Mouse (Mus musculus) c-Kit-positive CD71-positive TER-119-positive erythroid progenitor cells, embryonic 14.5 days (primary cell): Measurements from ENCODE around the gene Herpud1.
"Not testable (repeated sequence)": the region's sequence is repeated elsewhere in the genome, so short reads cannot be mapped to it uniquely, and the experiment has no call there.

ENCODE experiments used
- DNase-seq: peaks from one replicate; pipeline ENCODE4 v3.0.0-alpha.2; 2013; ENCODE audit warnings: low spot score

Herpud1 gene

GRCm38 (mm10) chr8:94375551-94375991 lies 10.7 kb upstream of the Herpud1 start:
- peak; percentile 33 for DNase-seq

DNA sequence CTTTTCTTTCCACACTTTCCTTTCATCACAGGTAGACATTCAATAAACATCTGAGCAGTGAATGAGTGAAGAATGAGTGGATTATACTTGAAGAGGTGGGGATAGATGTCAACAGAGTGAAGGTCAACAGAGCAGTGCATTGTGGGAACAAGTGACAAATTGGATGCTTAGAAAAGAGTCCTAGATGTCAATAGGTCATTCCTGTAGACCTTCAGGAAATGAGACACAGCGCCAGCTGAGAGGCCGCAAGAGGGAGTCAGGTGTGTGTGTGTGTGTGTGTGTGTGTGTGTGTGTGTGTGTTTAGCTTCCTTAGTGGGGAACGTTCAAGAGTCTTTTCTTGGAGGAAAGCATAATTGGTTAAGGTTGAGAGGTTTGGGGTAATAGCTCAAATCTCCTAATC lies 10.1 kb upstream of the Herpud1 start:
- DNase-seq: no peak

GRCm38 (mm10) chr8:94376580-94376979 lies 9.7 kb upstream of the Herpud1 start:
- no peak for DNase-seq

DNA sequence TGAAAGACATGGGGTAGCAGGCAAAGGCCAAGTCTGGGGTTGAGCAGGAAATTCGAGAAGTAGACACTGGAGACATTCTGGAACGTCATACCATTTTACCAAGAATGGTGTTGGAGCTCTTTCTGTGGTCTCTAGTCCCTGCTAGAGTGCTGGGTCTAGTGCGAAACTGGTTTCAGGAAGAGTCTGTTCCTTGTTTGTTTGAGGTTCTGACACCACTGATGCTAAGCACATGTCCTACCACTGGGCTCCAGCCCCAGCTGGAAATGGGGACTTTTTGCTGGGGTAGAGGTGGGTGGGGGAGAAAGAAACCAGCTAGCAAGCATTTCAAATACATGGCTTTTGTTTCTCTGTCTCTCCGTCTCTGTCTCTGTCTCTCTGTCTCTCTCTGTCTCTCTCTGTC lies 9.2 kb upstream of the Herpud1 start:
- DNase-seq: no peak

DNA sequence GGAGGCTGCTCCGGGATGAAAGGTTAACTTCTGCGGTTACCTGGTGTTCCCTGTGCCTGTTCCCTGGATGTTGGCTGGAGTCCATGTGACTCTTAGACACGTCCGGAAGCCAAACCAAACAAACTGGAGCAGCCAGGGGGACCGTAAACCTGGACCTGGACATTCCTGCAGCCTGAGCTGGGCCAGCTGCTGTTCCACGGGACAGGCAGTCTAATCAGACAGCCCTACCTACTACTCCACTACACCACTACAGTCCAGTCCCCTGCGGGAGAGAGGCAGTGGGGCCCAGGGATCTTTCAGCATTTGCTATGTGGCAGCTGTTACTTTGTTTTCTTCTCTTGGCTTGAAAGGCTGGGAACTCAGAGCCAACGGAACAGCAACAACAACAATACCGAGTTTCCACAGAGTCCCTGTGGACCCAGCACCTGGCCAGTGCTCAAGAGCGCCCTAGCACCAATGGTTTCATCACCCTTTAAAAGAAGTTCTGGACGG lies 8.5 kb upstream of the Herpud1 start:
- DNase-seq: no peak

GRCm38 (mm10) chr8:94378763-94379415 lies 7.3 kb upstream of the Herpud1 start:
- no peak for DNase-seq

GRCm38 (mm10) chr8:94379686-94380085 lies 6.6 kb upstream of the Herpud1 start:
- no peak for DNase-seq

DNA sequence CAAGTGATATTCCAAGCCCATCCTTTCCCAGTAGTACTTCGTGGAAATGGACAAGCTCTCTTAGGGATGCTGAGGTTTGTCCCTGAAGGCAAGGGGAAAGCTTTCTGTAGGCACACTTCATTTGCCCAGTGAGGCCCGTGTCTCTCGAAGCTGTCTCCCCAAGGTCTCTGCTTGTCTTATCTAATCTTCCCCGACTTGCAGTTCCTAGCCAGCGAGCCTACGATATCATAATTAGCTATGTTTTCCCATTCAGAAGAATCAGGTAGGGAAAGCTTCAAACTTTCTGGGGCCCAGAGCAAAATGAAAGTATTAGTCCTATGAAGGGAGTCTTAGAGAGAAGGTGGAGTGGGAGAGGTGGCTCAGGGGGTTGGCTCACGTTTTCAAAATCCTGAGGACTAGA lies 2.1 kb upstream of the Herpud1 start:
- peak; percentile 31 for DNase-seq

DNA sequence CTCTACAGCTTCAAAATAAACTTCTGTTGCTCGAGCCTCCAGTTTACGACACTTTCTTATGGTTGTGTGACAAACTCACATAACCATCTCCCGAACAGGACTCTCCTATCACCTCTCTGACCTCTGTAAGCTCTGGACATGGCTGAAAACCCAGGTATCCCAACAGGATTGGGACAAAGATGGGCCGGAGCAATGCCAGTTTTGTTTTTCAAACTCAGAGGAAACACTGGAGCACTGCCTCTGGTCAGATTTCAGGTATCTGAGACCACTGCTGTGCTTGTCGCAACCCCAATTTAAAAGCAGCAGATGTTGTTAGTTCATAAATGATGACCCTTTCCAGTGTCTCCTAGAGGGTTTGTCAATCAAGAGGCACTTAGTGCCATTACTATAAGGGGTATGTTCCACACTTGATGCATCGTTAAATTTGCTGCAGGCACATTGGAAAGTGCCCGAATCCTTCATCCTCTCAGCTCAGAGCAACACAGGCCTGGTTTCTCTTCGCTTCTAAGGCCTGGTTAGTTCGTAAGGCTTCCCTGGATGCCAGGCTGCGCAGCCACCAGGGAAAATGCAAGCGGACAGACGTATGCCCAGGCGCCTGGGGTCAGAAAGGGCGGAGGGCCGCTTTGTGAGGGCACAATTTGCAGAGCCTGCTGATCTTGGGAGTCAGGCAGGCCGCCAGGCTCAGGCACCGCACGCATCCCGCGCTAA lies 578 bp upstream of the Herpud1 start:
- DNase-seq: no peak

DNA sequence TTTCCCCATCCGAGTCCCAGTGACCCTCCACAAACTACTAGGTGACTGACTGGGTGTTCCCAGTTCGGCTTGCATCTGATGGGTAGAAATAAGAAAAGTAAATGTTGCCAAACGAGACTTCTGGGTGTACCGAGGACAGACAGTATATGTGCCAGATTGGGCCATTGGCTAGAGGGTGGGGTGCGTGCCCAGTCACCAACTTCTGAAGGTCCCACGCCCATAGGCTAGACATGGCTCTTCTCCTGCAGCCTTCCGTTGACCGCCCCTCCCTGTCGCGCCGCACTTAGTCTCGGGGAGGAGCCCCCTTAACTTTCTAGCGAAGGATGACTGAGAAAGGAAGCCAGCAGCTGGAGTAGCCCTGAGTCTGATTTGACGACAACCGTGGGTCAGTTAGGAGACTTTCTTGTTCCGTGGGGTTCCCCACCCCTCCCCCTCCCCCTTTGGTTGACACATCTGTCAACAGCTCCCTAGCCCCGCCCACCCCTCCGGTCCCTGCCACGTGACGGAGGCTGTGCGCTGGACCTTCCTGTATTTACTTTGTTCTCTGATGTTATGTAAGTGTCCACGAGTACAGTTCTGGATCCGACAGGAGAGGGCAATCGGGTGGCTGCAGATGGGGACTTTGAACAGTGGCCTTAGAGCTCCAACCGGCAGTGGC lies 918 bp downstream of the Herpud1 start:
- DNase-seq: peak; percentile 76

DNA sequence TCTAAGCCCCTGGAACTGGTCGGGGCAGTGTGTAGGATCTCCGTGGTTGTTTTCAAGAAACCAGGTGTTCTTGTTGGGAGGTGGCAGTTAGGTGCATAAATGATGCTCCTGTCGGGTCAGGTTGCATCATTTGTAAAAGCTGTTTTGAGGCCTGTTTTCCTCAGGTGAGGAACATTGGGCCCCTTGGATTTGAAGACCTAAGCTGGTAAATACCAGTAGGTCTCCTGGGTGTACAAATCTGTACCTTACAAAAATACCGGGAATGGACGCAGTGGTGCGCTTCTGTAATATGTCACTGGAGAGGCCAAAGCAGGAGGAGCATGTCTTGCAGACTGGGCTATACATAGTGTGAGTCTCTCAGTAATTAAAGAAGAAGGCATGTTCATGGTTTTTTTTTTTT lies 1.5 kb downstream of the Herpud1 start:
- no peak for DNase-seq

DNA sequence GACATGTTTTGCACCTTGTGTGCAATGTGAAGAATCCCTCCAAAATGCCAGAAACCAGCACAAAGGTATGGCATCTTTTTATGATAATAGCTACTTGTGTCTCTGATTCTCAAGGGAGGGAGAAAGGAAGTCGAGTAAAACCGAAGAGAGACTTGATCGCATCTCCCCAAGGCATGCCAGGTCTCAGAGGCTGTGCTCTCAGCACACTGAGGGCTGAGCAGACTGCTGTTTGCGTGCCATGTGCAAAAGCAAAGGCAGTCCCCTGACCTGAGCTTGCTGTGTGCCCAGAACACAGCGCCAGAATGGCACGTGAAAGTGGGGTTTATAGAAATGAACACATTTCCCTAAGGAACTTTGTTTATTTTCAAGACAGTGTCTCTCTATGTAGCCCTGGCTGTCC lies 3.3 kb downstream of the Herpud1 start:
- no peak for DNase-seq

- no peak for DNase-seq
Observed at GRCm38 (mm10) chr8:94390429-94390828, 4.2 kb downstream of the Herpud1 start.

DNA sequence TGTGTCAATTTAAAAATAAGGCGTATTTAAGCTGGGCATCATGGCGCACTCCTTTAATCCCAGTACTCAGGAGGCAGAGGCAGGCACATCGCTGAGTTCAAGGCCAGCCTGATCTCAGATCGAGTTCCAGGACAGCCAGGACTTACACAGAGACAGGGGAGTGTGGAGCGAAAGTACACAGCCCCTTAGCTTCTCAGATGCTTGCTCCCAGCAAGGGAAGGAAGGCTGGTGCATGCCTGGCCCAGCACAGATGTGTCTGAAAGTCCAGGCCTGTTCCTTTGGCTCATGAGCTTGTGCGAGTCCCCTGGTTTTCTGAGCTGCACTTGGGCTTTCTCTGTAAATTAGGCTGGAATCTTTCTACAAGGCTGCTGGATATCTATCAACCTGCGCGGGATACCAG lies 4.7 kb downstream of the Herpud1 start:
- no peak for DNase-seq

DNA sequence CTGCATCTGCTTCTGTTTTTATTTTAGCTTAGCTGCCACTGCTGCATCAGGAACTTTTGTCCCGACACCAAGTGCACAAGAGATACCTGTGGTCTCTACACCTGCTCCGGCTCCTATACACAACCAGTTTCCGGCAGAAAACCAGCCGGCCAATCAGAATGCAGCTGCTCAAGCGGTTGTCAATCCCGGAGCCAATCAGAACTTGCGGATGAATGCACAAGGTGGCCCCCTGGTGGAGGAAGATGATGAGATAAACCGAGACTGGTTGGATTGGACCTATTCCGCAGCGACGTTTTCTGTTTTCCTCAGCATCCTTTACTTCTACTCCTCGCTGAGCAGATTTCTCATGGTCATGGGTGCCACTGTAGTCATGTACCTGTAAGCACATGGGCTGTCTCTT lies 5.9 kb downstream of the Herpud1 start:
- no peak for DNase-seq

DNA sequence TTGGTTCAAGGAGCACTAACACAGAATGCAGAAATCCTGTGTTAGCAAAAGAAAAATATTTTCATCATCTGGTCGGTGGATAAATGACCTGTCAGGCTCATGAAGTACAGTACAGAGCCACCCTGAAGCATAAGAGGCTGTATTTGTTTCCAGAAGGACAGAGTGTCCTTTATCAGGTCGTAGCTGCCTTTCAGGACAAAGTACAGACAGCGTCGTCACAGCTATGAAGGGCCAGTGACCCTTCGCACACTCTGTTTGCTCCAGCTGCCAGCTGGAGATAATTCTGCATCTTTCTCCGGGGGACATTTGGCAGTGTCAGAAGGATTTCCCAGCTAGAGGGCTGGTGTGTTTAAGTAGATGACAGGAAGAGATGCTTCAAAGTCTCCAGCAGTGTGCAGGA lies 6.4 kb downstream of the Herpud1 start:
- no peak for DNase-seq

- no peak for DNase-seq
Observed at GRCm38 (mm10) chr8:94395851-94396540, 9.8 kb downstream of the Herpud1 start.

DNA sequence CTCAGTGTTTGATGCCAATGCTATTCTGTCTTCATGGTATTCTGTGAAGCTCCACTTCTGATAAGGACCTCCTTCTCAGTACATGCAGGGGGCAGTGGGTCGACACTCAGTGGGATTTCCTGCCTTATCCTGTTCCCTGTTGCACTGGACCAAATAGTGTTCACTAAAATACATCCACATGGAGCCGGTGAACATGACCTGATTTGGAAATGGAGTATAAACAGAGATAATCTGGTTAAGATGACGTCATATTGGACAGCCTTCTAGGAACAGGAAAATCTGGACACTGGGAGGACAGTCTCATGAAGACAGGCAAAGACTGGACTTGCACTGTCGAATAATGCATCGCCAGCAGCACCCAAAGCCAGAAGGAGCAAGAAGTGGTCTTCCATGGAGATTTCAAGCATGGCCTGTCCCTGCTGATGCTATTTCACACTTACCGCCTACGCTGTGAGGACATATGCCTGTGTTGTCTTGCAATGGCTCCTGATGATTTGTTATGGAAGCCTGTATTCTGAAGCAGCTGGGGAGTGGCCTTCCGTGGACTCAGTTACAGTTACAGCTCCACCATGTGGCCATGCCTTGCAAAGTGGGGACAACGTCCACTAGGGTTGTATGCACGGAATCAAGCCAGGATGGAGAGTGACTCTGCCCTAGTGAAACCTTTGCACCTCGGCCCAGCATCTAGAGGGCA lies 10.9 kb downstream of the Herpud1 start:
- no peak for DNase-seq

DNA sequence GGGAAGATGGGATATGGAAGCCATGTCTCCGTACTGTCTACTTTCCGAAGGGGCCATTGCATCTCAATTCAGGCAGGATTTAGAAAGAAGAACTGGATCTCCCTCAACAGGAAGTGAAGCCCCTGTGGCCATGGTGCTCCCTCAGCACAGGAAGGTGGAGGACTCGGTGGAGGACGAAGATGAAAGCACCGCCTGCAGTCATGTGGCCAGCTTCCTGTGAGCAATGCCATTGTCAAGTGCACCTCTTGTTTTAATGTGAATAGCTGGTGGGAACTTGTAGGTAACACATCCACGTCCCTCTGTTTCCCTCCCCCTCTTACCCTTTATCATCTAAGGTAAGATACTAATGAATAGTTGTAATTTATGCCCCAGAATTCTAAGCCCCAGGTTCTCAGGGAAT lies 12.3 kb downstream of the Herpud1 start:
- DNase-seq: no peak

GRCm38 (mm10) chr8:94399361-94399953 lies 13.2 kb downstream of the Herpud1 start:
- DNase-seq: no peak

DNA sequence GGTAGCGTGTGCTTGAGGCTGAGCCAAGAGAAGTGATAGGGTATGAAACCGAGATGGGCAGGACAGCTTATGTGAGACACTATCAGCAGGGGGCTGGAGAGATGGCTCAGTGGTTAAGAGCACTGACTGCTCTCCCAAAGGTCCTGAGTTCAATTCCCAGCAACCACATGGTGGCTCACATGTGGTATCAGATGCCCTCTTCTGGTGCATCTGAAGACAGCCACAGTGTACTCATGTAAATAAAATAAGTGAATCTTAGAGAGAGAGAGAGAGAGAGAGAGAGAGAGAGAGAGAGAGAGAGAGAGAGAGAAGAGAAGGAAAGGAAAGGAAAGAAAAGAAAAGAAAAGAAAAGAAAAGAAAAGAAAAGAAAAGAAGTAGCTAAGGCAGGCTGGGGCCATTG lies 13.7 kb downstream of the Herpud1 start:
- not testable (repeated sequence) for DNase-seq
